Mouse (Mus musculus): ENCODE results near the gene Dusp6.

GRCm38 (mm10) chr10:99266025-99266424, 3.0 kb downstream of the Dusp6 start:
- TF ChIP-seq HCFC1 (IDR thresholded peaks at IDR 0.05; ENCODE audit: borderline replicate concordance, insufficient read depth, low read length) (no peak), CHD2 (IDR thresholded peaks at IDR 0.05; ENCODE audit: low read depth, low read length) (no peak), ZNF384 (IDR thresholded peaks at IDR 0.05; ENCODE audit: low read depth, low read length) (no peak), MAFK (IDR thresholded peaks at IDR 0.05; ENCODE audit: insufficient read depth, low read depth, low read length) (no peak), ZC3H11A (IDR thresholded peaks at IDR 0.05; ENCODE audit: borderline replicate concordance, low read depth, low read length) (no peak)

Data from ES-E14 (cell line).